Mouse (Mus musculus): ENCODE measurements around the gene Wdfy3.

- TF ChIP-seq POLR2A (IDR thresholded peaks at IDR 0.05; ENCODE audit: extremely low read depth, insufficient read depth, low read length) (no peak), CTCF (IDR thresholded peaks at IDR 0.05; ENCODE audit: low read depth, low read length) (no peak)
Observed at GRCm38 (mm10) chr5:101855475-101855874, 214.2 kb downstream of the Wdfy3 start.

Measured in liver, adult 2 months (tissue).